Comparison of ENCODE assay signal across 8 mouse cellular contexts in genomic region chr4:124189352-124189992, GRCm38 (mm10).
DNase-seq lines count a peak whose midpoint lies in the region; ATAC-seq lines count a peak whose summit lies in the region.

No protein-coding gene starts in this region.

- H3K27me3 ChIP-seq in neural tube, embryonic 15.5 days (replicated peaks), result peaks cover 29% of the 10 kb centered on the region

- H3K36me3 ChIP-seq in neural tube, embryonic 15.5 days, result no peaks in the 10 kb centered on the region

- intact Hi-C loops in gastrocnemius, postnatal 14 days (cut with DNase I; ENCODE audit: low total_unique reads), result no loop called here
- intact Hi-C loops in left cerebral cortex, postnatal 14 days (cut with DNase I), result no loop called here

- peak; percentile 12 for DNase-seq in gastrocnemius, postnatal 14 days
- DNase-seq in gastrocnemius, adult 8-10 months (ENCODE audit: low spot score in 2 of 2), result no peak
- peak; percentile 39 for DNase-seq in neural tube, embryonic 10.5 days (ENCODE audit: extremely low spot score, low spot score)
- peak; percentile 48 to 56 for DNase-seq in left cerebral cortex, postnatal 14 days (ENCODE audit: low spot score in 2 of 2)
- DNase-seq in right cerebral cortex, postnatal 4 days, result peak; percentile 50
- no peak for DNase-seq in thymus, postnatal 0 days (ENCODE audit: low spot score)
- DNase-seq in heart, adult 8-10 months (ENCODE audit: low spot score), result no peak

- 24% methylated on average over 23 of the region's 24 CpGs for WGBS in neural tube, embryonic 15.5 days

- no peak overlapping the region for H3K27ac ChIP-seq in neural tube, embryonic 15.5 days (replicated peaks)

- no peaks in the 10 kb centered on the region for H3K9me3 ChIP-seq in neural tube, embryonic 15.5 days (replicated peaks)

- H3K4me3 ChIP-seq in neural tube, embryonic 15.5 days (replicated peaks), result no peak overlapping the region

- H3K4me1 ChIP-seq in neural tube, embryonic 15.5 days, result peaks cover 8% of the 10 kb centered on the region; the same call in 1 of the 2 replicates

- ATAC-seq in neural tube, embryonic 15.5 days (ENCODE audit: low FRiP score), result no peak

- H3K4me2 ChIP-seq in neural tube, embryonic 15.5 days, result no peak overlapping the region

- H3K9ac ChIP-seq in neural tube, embryonic 15.5 days (replicated peaks), result no peak overlapping the region

Comparison
In these comparisons a context has a peak if more than half of its experiments do, and no peak if none do; other contexts are left out.
1. DNase-seq: peak in gastrocnemius, postnatal 14 days (single experiment), neural tube, embryonic 10.5 days (single experiment), left cerebral cortex, postnatal 14 days (2 of 2) and right cerebral cortex, postnatal 4 days (single experiment); none in gastrocnemius, adult 8-10 months (0 of 2), thymus, postnatal 0 days (single experiment) and heart, adult 8-10 months (single experiment).